14 mouse cellular contexts compared by ENCODE assay signal in the genomic region with DNA sequence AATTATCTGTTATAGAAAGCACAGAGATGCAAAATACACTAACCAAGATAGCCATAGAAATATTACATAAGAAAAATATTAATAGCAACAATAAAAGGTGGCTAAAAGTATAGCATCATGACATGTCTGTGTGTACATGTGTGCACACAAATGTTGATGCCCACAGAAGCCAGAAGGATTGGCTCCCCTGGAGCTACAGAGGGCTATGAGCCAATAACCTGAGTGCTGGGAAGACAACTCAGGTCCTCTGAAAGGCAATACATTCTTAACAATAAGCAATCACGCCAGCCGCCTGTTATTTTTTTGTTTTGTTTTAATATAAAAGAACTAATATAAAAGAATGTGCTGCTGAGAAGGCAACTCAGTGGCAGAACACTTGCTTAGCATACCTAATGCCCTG. TPM values are rescaled to one million over a fixed set of nuclear protein-coding genes. Genes with fewer than 3 reads are reported as not detected.
A peak's percentile ranks its signal among the peaks of the same experiment; 100 is the strongest.
DNase-seq lines count a peak whose midpoint lies in the region.
"Had no signal": no experiment of that assay in that cellular context is flagged by ENCODE, and none has a peak within 500 bp of the region (broad histone marks: within the 10 kb centered on the region; RNA-seq: fewer than 3 reads in every experiment).

No protein-coding gene starts in this region.

- intact Hi-C loops in left cerebral cortex, postnatal 4 days (cut with DNase I): no loop called here
- intact Hi-C loops in left cerebral cortex, postnatal 25 days (cut with DNase I): no loop called here

- peak; percentile 5 for DNase-seq in left cerebral cortex, postnatal 4 days
- no peak for DNase-seq in left cerebral cortex, postnatal 25 days (ENCODE audit: low spot score in 2 of 2)
- peak; percentile 45 for DNase-seq in cerebellum, adult 8-10 months
- peak; percentile 64 to 80 for DNase-seq in cerebellum, postnatal 14 days
- no peak for DNase-seq in right cerebral cortex, postnatal 4 days
- DNase-seq in thymus, postnatal 36 days: no peak
- no peak for DNase-seq in kidney, adult 11 months
- DNase-seq: adrenal gland, adult 8-10 months; adrenal gland, postnatal 36 days; forebrain, postnatal 0 days; gastrocnemius, adult 2 months; gastrocnemius, postnatal 25 days; heart, postnatal 14 days; kidney, adult 18-20 months had no signal

RNA-seq across cellular contexts. Expression of a gene that starts 44.7 kb away (rescaled TPM):
- total RNA-seq in left cerebral cortex, postnatal 4 days (2021): 100 to 1,000 TPM; 135 TPM
- total RNA-seq in left cerebral cortex, postnatal 25 days (2021): 10 to 100 TPM; 54.4 to 55.6 TPM

Comparison
In these comparisons a context has a peak if more than half of its experiments do, and no peak if none do; other contexts are left out.
1. DNase-seq: peak in left cerebral cortex, postnatal 4 days (single experiment), cerebellum, adult 8-10 months (single experiment) and cerebellum, postnatal 14 days (2 of 2); none in left cerebral cortex, postnatal 25 days (0 of 2), right cerebral cortex, postnatal 4 days (single experiment), thymus, postnatal 36 days (0 of 2) and kidney, adult 11 months (single experiment).